Mouse (Mus musculus): Measurements from ENCODE around the gene Tango2. TPM values are rescaled to one million over a fixed set of nuclear protein-coding genes. Genes with fewer than 3 reads are reported as not detected.

Gene Tango2
- polyA plus RNA-seq (2014; fragmentation: Illumina TruSeq; extraction: RNeasy Lipid Tissue Mini Kit (QIAGEN cat#74804); ENCODE audit: low read depth, low replicate concordance), result 18.0 TPM

GRCm38 (mm10) chr16:18347931-18348600, at the start of gene Tango2, which contains the start of gene Arvcf:
Gene Tango2 (minus strand): TSS chr16:18348103.
Gene Arvcf (plus strand): TSS chr16:18348182.

GRCm38 (mm10) chr16:18289067-18289588, 58.8 kb downstream of the Tango2 start, which contains the start of gene Dgcr8:
Gene Dgcr8 (minus strand): TSS chr16:18289246.

DNA sequence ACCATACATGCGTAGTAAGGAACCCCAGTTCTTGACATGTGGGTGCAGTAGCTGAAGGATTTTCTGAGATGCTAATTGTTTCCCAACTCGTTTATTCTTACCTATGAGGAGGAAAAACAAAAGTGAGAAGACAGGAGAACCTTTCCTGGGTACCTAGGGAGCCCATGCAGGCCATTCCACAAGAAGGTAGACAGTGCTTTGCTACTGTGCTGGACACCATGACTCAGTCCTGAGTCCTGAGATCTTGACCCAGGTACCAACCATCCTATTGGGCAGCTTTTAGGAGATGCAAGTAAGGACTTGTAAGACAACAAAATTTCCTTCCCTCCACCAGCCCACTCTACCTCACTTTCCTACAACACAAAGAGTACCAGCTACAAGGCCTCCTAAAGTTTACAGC, 89.7 kb downstream of the Tango2 start, which contains the start of gene Gm49776:
Gm49776 (minus strand) TSS at position 101 of the 400 bp plus-strand sequence.

Other genes starting within 250 kb of the Tango2 start
- gene Rtn4r, start 220.5 kb downstream of the Tango2 start, polyA plus RNA-seq (2014; fragmentation: Illumina TruSeq; extraction: RNeasy Lipid Tissue Mini Kit (QIAGEN cat#74804); ENCODE audit: low read depth, low replicate concordance), result not detected
- gene Ccdc188, start 130.2 kb downstream of the Tango2 start, polyA plus RNA-seq (2014; fragmentation: Illumina TruSeq; extraction: RNeasy Lipid Tissue Mini Kit (QIAGEN cat#74804); ENCODE audit: low read depth, low replicate concordance), result not detected
- gene Zdhhc8, start 113.0 kb downstream of the Tango2 start, polyA plus RNA-seq (2014; fragmentation: Illumina TruSeq; extraction: RNeasy Lipid Tissue Mini Kit (QIAGEN cat#74804); ENCODE audit: low read depth, low replicate concordance), result not detected
- gene Trmt2a, start 99.4 kb downstream of the Tango2 start, polyA plus RNA-seq (2014; fragmentation: Illumina TruSeq; extraction: RNeasy Lipid Tissue Mini Kit (QIAGEN cat#74804); ENCODE audit: low read depth, low replicate concordance), result 21.4 TPM
- 75.6 TPM for gene Ranbp1, start 99.4 kb downstream of the Tango2 start, polyA plus RNA-seq (2014; fragmentation: Illumina TruSeq; extraction: RNeasy Lipid Tissue Mini Kit (QIAGEN cat#74804); ENCODE audit: low read depth, low replicate concordance)
- not detected for gene Gm49776, start 89.8 kb downstream of the Tango2 start, polyA plus RNA-seq (2014; fragmentation: Illumina TruSeq; extraction: RNeasy Lipid Tissue Mini Kit (QIAGEN cat#74804); ENCODE audit: low read depth, low replicate concordance)
- gene Dgcr8, start 58.9 kb downstream of the Tango2 start, polyA plus RNA-seq (2014; fragmentation: Illumina TruSeq; extraction: RNeasy Lipid Tissue Mini Kit (QIAGEN cat#74804); ENCODE audit: low read depth, low replicate concordance), result 17.1 TPM
- 0.97 TPM for gene Arvcf, start 79 bp upstream of the Tango2 start, polyA plus RNA-seq (2014; fragmentation: Illumina TruSeq; extraction: RNeasy Lipid Tissue Mini Kit (QIAGEN cat#74804); ENCODE audit: low read depth, low replicate concordance)
- gene Txnrd2, start 78.3 kb upstream of the Tango2 start, polyA plus RNA-seq (2014; fragmentation: Illumina TruSeq; extraction: RNeasy Lipid Tissue Mini Kit (QIAGEN cat#74804); ENCODE audit: low read depth, low replicate concordance), result 2.0 TPM
- 21.7 TPM for gene Comt, start 78.7 kb upstream of the Tango2 start, polyA plus RNA-seq (2014; fragmentation: Illumina TruSeq; extraction: RNeasy Lipid Tissue Mini Kit (QIAGEN cat#74804); ENCODE audit: low read depth, low replicate concordance)
- gene Gnb1l, start 150.6 kb upstream of the Tango2 start, polyA plus RNA-seq (2014; fragmentation: Illumina TruSeq; extraction: RNeasy Lipid Tissue Mini Kit (QIAGEN cat#74804); ENCODE audit: low read depth, low replicate concordance), result 0.28 TPM
- gene Rtl10, start 150.8 kb upstream of the Tango2 start, polyA plus RNA-seq (2014; fragmentation: Illumina TruSeq; extraction: RNeasy Lipid Tissue Mini Kit (QIAGEN cat#74804); ENCODE audit: low read depth, low replicate concordance), result not detected
- gene Tbx1, start 242.6 kb upstream of the Tango2 start, polyA plus RNA-seq (2014; fragmentation: Illumina TruSeq; extraction: RNeasy Lipid Tissue Mini Kit (QIAGEN cat#74804); ENCODE audit: low read depth, low replicate concordance), result not detected